Mouse (Mus musculus) intestine, embryonic 15.5 days (tissue): Measurements from ENCODE around the gene Adnp. TPM values are rescaled to one million over a fixed set of nuclear protein-coding genes. Genes with fewer than 3 reads are reported as not detected.

ENCODE experiments used
- ATAC-seq: fragments of 200-750 bp; cut with Nextera tagmentation; 2 replicates; pipeline ENCODE4 v1.8.0; 2017; ENCODE audit warnings: moderate TSS enrichment, moderate library complexity
- H3K27ac ChIP-seq: fragments of 300-500 bp; sonication (generic); 2 replicates; pipeline ENCODE4 v1.5.1; 2015; ENCODE audit warnings: mild to moderate bottlenecking, inconsistent platforms
- H3K27me3 ChIP-seq: fragments of 300-500 bp; sonication (generic); replicated peaks from 2 replicates; pipeline ENCODE4 v1.6.1; 2015; ENCODE audit warnings: inconsistent platforms
- H3K36me3 ChIP-seq: fragments of 300-500 bp; sonication (generic); 2 replicates; pipeline ENCODE4 v1.6.1; 2015; ENCODE audit warnings: inconsistent platforms
- H3K4me1 ChIP-seq: fragments of 300-500 bp; sonication (generic); replicated peaks from 2 replicates; pipeline ENCODE4 v1.6.1; 2015; ENCODE audit warnings: inconsistent platforms
- H3K4me2 ChIP-seq: fragments of 300-500 bp; sonication (generic); replicated peaks from 2 replicates; pipeline ENCODE4 v1.6.1; 2015; ENCODE audit warnings: mild to moderate bottlenecking, inconsistent platforms
- H3K4me3 ChIP-seq: fragments of 300-500 bp; sonication (generic); replicated peaks from 2 replicates; pipeline ENCODE4 v1.5.1; 2015; ENCODE audit warnings: inconsistent platforms
- H3K9ac ChIP-seq: fragments of 300-500 bp; sonication (generic); 2 replicates; pipeline ENCODE4 v1.6.1; 2015; ENCODE audit warnings: inconsistent platforms
- H3K9me3 ChIP-seq: fragments of 300-500 bp; sonication (generic); 2 replicates; pipeline ENCODE4 v1.6.1; 2016; ENCODE audit warnings: inconsistent platforms
- WGBS: fragments of 180-500 bp; shearing (Covaris S2); methylation state at CpG from one replicate; pipeline ENCODE4 v1.1.7; 2015; 5-methylcytosine and 5-hydroxymethylcytosine counted together
- polyA plus RNA-seq: library from polyadenylated mRNA; unstranded; fragments of >200 nt; fragmentation: Nextera tagmentation; extraction: Ambion mirVana; gene quantifications from 2 replicates; pipeline ENCODE4 v1.2.1, GENCODE M21; 2015

Adnp gene
- polyA plus RNA-seq, 1 experiment from 2014 or later: 6.1 TPM

GRCm38 (mm10) chr2:168145437-168145836, 61.5 kb downstream of the Adnp start:
- WGBS: 48% methylated on average over 2 of the region's 2 CpGs
- no peak overlapping the region for H3K4me3 ChIP-seq
- ATAC-seq: no peak
- H3K27me3 ChIP-seq: no peaks in the 10 kb centered on the region
- H3K4me1 ChIP-seq: peaks cover 16% of the 10 kb centered on the region
- no peaks in the 10 kb centered on the region for H3K36me3 ChIP-seq
- H3K9me3 ChIP-seq: no peaks in the 10 kb centered on the region
- no peak overlapping the region for H3K4me2 ChIP-seq
- no peak overlapping the region for H3K9ac ChIP-seq
- H3K27ac ChIP-seq: no peak overlapping the region

- 54% methylated on average over 5 of the region's 5 CpGs for WGBS
- H3K9ac ChIP-seq: no peak overlapping the region
- H3K36me3 ChIP-seq: no peaks in the 10 kb centered on the region
- no peaks in the 10 kb centered on the region for H3K27me3 ChIP-seq
- H3K9me3 ChIP-seq: no peaks in the 10 kb centered on the region
- H3K4me2 ChIP-seq: no peak overlapping the region
- H3K4me3 ChIP-seq: no peak overlapping the region
- H3K27ac ChIP-seq: no peak overlapping the region
- peaks cover 16% of the 10 kb centered on the region for H3K4me1 ChIP-seq
- no peak for ATAC-seq
Observed at GRCm38 (mm10) chr2:168143794-168144193, 63.1 kb downstream of the Adnp start.

- Histone ChIP-seq H3K4me2 (no peak overlapping the region), H3K27me3 (no peaks in the 10 kb centered on the region), H3K27ac (no peak overlapping the region), H3K9ac (no peak overlapping the region), H3K4me1 (no peaks in the 10 kb centered on the region), H3K4me3 (no peak overlapping the region), H3K9me3 (no peaks in the 10 kb centered on the region), H3K36me3 (no peaks in the 10 kb centered on the region)
- no peak for ATAC-seq
- 76% methylated on average over 15 of the region's 15 CpGs for WGBS
Observed at GRCm38 (mm10) chr2:168137161-168137560, 69.8 kb downstream of the Adnp start.

Other genes with a start within 250 kb of the Adnp start
- gene Ripor3, start 196.5 kb downstream of the Adnp start, polyA plus RNA-seq: 3.7 and 4.2 TPM in 2 replicates
- 16.9 and 17.4 TPM in 2 replicates for gene Pard6b, start 126.1 kb downstream of the Adnp start, polyA plus RNA-seq
- 12.9 and 14.7 TPM in 2 replicates for gene Gm20716, start 23.3 kb upstream of the Adnp start, polyA plus RNA-seq
- gene Dpm1, start 23.5 kb upstream of the Adnp start, polyA plus RNA-seq: 94.9 and 104 TPM in 2 replicates
- 5.8 and 7.3 TPM in 2 replicates for gene Mocs3, start 23.5 kb upstream of the Adnp start, polyA plus RNA-seq
- 6.6 and 8.4 TPM in 2 replicates for gene Kcng1, start 74.6 kb upstream of the Adnp start, polyA plus RNA-seq